In genomic region chr19:20241266-20241665, GRCm38 (mm10) we compare ENCODE assay signal across 27 mouse cellular contexts.
A peak's percentile ranks its signal among the peaks of the same experiment; 100 is the strongest.
DNase-seq lines count a peak whose midpoint lies in the region; ATAC-seq lines count a peak whose summit lies in the region.
"Had no signal": no experiment of that assay in that cellular context is flagged by ENCODE, and none has a peak within 500 bp of the region (broad histone marks: within the 10 kb centered on the region; RNA-seq: fewer than 3 reads in every experiment).

No protein-coding gene starts in this region.

- H3K4me1 ChIP-seq in forebrain, embryonic 14.5 days (ENCODE audit: control insufficient read depth, insufficient read depth, low read length), result no peaks in the 10 kb centered on the region
- H3K4me1 ChIP-seq in forebrain, embryonic 10.5 days, result peaks cover 14% of the 10 kb centered on the region
- H3K4me1 ChIP-seq in forebrain, embryonic 16.5 days (replicated peaks; ENCODE audit: control insufficient read depth, insufficient read depth, low read length), result no peaks in the 10 kb centered on the region
- H3K4me1 ChIP-seq: heart, embryonic 10.5 days had no signal

- H3K4me3 ChIP-seq in forebrain, embryonic 14.5 days (ENCODE audit: low read depth, low read length), result no peak overlapping the region
- no peak overlapping the region for H3K4me3 ChIP-seq in forebrain, embryonic 10.5 days
- H3K4me3 ChIP-seq in forebrain, embryonic 16.5 days (replicated peaks; ENCODE audit: low read length), result no peak overlapping the region
- H3K4me3 ChIP-seq: heart, adult 2 months; heart, embryonic 10.5 days; heart, embryonic 13.5 days had no signal

- no peaks in the 10 kb centered on the region for H3K36me3 ChIP-seq in forebrain, embryonic 14.5 days (ENCODE audit: control insufficient read depth, insufficient read depth, low read length)
- H3K36me3 ChIP-seq in forebrain, embryonic 10.5 days (replicated peaks), result no peaks in the 10 kb centered on the region
- no peaks in the 10 kb centered on the region for H3K36me3 ChIP-seq in forebrain, embryonic 16.5 days (ENCODE audit: control insufficient read depth, insufficient read depth)
- H3K36me3 ChIP-seq: G1E; heart, embryonic 10.5 days; heart, embryonic 13.5 days had no signal

- no peak overlapping the region for H3K27ac ChIP-seq in forebrain, embryonic 14.5 days (ENCODE audit: low read depth, low read length)
- H3K27ac ChIP-seq in forebrain, embryonic 10.5 days, result no peak overlapping the region
- H3K27ac ChIP-seq in forebrain, embryonic 16.5 days (ENCODE audit: low read length), result no peak overlapping the region
- H3K27ac ChIP-seq: heart, adult 2 months; heart, embryonic 10.5 days; heart, embryonic 13.5 days; hindbrain, embryonic 14.5 days; hindbrain, postnatal 0 days had no signal

- no peaks in the 10 kb centered on the region for H3K27me3 ChIP-seq in forebrain, embryonic 14.5 days (replicated peaks; ENCODE audit: control insufficient read depth, insufficient read depth, low read length)
- H3K27me3 ChIP-seq in forebrain, embryonic 10.5 days (ENCODE audit: poor library complexity, severe bottlenecking), result no peaks in the 10 kb centered on the region
- no peaks in the 10 kb centered on the region for H3K27me3 ChIP-seq in forebrain, embryonic 16.5 days (replicated peaks; ENCODE audit: control insufficient read depth, insufficient read depth, low read length)
- H3K27me3 ChIP-seq: CH12.LX; heart, embryonic 13.5 days had no signal

- ATAC-seq in forebrain, embryonic 14.5 days, result no peak
- peak; percentile 61 for ATAC-seq in forebrain, embryonic 16.5 days
- ATAC-seq: hindbrain, postnatal 0 days; inflammation-experienced regulatory T-cells, adult 6 months; intestine, embryonic 16.5 days; Patski had no signal

- no peaks in the 10 kb centered on the region for H3K9me3 ChIP-seq in forebrain, embryonic 14.5 days (replicated peaks; ENCODE audit: control insufficient read depth, low read length)
- no peaks in the 10 kb centered on the region for H3K9me3 ChIP-seq in forebrain, embryonic 10.5 days
- H3K9me3 ChIP-seq in forebrain, embryonic 16.5 days (ENCODE audit: control insufficient read depth, low read length), result no peaks in the 10 kb centered on the region
- H3K9me3 ChIP-seq: heart, embryonic 10.5 days; heart, embryonic 13.5 days had no signal

- no peak overlapping the region for H3K9ac ChIP-seq in forebrain, embryonic 14.5 days (ENCODE audit: low read length)
- H3K9ac ChIP-seq in forebrain, embryonic 16.5 days (replicated peaks; ENCODE audit: low read depth, low read length), result no peak overlapping the region
- H3K9ac ChIP-seq: heart, embryonic 13.5 days; hindbrain, embryonic 14.5 days had no signal

- DNase-seq in forebrain, embryonic 14.5 days (ENCODE audit: low spot score), result peak; percentile 52
- DNase-seq in forebrain, embryonic 10.5 days (ENCODE audit: extremely low spot score, low spot score), result no peak
- DNase-seq in retina, postnatal 1 day, result peak; percentile 57
- DNase-seq in ovary, postnatal 36 days (ENCODE audit: low spot score), result no peak
- no peak for DNase-seq in layer of hippocampus, adult 9-10 months (ENCODE audit: low spot score)
- DNase-seq: adrenal gland, postnatal 10 days; adrenal gland, postnatal 36 days; B cell, adult 2 months; cerebellum, adult 11 months; cerebellum, adult 2 months; cerebellum, adult 9-11 months; cerebellum, postnatal 25 days; gastrocnemius, postnatal 36 days; heart, adult 2 months; heart, postnatal 14 days; heart, postnatal 4 days; kidney, adult 18-20 months had no signal

- WGBS in forebrain, embryonic 14.5 days, result 62% methylated on average over 6 of the region's 6 CpGs
- 84% methylated on average over 6 of the region's 6 CpGs for WGBS in forebrain, embryonic 10.5 days
- 48% methylated on average over 6 of the region's 6 CpGs for WGBS in forebrain, embryonic 16.5 days

- H3K4me2 ChIP-seq in forebrain, embryonic 14.5 days (ENCODE audit: low read length), result no peak overlapping the region
- H3K4me2 ChIP-seq in forebrain, embryonic 16.5 days (ENCODE audit: low read length), result no peak overlapping the region
- H3K4me2 ChIP-seq: heart, embryonic 13.5 days; hindbrain, embryonic 14.5 days had no signal

Comparison
In these comparisons a context has a peak if more than half of its experiments do, and no peak if none do; other contexts are left out.
1. DNase-seq: peak in forebrain, embryonic 14.5 days (single experiment) and retina, postnatal 1 day (single experiment); none in forebrain, embryonic 10.5 days (single experiment), ovary, postnatal 36 days (single experiment) and layer of hippocampus, adult 9-10 months (single experiment).